Mouse (Mus musculus): ENCODE results near the gene Tmem156.
"Not testable (repeated sequence)": the region's sequence is repeated elsewhere in the genome, so short reads cannot be mapped to it uniquely, and the experiment has no call there.

The Tmem156 gene

GRCm38 (mm10) chr5:65091921-65092320 is at the start of gene Tmem156:
Tmem156 (minus strand) TSS chr5:65092132.
- no peak for DNase-seq

DNA sequence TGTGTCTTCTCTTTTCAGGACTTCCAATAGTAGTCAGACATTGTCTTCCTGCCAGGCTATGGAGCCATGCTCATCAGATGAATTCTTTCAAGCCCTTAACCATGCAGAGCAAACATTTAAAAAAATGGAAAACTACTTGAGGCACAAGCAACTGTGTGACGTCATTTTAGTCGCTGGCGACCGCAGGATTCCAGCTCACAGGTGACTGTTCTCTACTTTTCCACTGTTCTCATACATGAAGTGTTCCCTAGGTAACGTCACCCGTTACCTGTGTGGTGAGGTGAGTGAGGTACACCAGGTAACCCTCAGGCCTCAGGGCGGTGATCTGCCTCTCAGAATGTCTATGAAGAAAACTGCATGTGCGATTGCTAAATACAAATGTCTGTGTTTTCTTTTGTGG is 49.3 kb upstream of the Tmem156 start:
- no peak for DNase-seq

DNA sequence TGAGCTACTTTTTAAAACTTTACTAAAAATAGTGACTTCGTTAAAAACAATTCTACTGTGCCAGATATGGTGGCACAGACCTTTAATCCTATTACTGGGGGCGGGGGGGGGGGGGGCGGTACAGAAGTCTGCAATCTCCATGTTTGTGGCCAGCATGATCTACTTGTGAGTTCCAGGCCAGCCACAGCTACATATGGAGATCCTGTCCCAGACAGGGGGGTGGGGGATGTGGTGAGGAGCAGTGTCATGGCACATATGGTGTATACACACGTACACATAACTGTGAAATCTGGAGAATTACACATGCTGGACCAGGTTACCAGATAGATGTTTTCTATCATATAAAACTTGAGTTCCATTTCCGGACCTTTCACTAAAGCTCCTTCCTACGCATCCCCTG is 45.1 kb upstream of the Tmem156 start:
- no peak for DNase-seq

GRCm38 (mm10) chr5:65136159-65136558 is 44.2 kb upstream of the Tmem156 start:
- DNase-seq = no peak

DNA sequence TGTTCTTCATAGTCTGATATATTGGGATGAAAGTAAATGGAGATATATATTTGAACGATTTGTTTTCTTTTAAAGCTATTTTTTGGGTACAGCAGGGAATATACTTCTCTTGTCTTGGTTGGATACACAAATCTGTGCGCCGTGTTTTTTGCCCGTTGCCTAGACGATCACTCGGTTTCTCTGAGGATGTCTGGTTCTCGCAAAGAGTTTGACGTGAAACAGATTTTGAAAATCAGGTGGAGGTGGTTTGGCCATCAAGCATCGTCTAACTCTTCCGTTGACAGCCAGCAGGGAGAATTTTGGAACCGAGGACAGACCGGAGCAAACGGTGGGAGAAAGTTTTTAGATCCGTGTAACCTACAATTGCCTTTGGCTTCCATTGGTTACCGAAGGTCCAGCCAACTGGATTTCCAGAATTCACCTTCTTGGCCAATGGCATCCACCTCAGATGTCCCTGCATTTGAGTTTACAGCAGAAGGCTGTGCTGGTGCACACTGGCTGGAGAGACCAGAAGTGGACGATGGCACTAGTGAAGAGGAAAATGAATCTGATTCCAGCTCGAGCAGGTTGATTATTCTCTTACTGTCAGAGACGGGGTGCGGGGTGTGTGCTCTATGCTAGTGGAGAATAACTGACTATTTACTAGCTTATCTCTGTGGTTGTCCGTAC is 39.4 kb upstream of the Tmem156 start:
- DNase-seq = no peak

- DNase-seq = peak in 1 of 2 experiments; percentile 27
These were observed 38.7 kb upstream of the Tmem156 start for GRCm38 (mm10) chr5:65130528-65131210.

DNA sequence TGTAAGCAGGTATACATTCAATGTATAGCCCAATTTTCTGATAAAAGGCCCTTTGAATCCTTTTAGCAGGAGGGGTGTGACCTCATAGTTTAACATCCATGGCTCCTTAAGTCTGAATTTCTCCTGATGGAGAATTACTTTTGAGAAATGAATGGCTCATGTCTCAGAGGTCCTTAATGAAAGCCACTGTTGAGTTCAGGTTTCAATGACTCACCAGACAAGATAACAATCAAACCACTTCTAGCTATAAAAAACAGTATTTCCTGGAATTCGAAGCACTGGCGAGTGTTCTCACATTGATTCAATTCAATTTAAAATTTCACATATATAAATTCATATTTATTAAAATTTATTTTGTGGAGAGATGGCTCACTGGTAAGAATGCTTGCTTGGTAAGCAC is 36.5 kb upstream of the Tmem156 start:
- DNase-seq = no peak

DNA sequence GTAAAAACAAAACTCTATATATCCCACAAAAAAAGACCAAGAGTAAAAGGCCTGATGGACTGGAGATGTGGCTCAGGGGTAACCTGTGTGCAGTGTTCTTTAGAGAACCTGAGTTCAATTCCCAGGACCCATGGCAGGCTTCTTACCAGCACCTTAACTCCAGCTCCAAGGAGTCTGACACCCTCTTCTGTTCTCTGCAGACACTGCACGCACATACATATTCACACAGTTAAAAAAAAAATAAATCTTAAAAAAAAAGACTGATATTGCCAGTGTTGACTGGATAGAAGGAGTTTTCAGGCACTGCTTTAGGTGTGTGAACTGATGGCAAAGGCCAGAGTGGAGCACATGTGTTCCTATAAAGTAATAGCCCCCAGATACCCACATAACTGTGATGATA is 34.2 kb upstream of the Tmem156 start:
- DNase-seq = no peak

GRCm38 (mm10) chr5:65122616-65123015 is 30.7 kb upstream of the Tmem156 start:
- no peak for DNase-seq

DNA sequence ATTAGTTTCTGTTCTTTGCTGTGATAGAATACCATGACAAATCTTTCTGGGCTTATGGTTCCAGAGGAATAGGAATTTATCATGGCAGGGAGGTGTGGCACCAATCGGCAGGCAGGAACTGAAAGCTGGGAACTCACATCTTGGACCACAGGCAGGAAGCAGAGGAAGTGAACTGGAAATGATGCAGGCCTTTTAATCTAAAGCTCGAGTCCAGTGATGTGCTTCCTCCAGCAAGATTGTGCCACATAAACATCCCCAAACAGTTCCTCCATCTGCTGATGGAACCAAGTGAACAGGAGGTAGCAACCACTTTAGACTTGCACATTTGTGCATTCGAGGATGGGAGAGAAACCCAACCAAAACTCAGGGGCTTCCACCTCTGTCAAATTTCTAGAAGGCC is 28.0 kb upstream of the Tmem156 start:
- no peak for DNase-seq

DNA sequence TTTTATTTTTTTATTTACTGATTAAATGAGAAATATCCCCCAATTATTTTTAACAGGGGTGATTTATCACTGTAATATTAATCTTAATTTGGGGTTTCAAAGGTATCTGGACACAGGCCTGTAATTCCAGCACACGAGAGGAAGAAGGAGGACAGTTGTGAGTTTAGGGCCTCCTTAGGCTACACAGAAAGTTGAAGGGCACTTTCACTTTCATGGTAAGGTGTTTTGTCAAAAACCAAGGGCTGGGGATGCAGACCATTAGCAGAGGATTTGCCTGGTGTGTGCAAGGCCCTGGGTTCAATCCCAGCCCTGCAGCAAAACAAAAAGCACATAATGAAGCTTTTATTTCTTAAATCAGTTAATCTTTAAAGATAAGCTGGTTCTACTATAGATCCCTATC is 27.6 kb upstream of the Tmem156 start:
- no peak for DNase-seq

GRCm38 (mm10) chr5:65116789-65117188 is 24.9 kb upstream of the Tmem156 start:
- no peak for DNase-seq

DNA sequence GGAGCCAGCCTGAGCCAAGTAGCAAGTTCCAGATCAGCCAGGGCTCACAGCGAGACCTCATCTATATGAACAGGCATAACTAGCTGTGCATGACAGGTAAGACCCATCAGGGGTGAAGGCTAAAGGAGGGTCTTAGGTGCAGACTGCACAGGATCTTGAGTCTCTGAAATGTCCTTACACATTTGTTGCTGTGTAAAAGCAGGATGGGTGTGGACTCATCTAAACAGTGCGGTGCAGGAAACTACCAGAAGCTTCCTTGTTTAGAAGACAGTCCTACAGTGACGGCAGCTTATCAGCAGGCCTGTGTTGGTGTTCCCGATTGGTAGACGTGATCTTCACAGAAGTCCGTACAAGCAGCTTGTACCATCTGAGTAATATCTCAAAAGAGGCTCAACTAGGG is 21.4 kb upstream of the Tmem156 start:
- no peak for DNase-seq

DNA sequence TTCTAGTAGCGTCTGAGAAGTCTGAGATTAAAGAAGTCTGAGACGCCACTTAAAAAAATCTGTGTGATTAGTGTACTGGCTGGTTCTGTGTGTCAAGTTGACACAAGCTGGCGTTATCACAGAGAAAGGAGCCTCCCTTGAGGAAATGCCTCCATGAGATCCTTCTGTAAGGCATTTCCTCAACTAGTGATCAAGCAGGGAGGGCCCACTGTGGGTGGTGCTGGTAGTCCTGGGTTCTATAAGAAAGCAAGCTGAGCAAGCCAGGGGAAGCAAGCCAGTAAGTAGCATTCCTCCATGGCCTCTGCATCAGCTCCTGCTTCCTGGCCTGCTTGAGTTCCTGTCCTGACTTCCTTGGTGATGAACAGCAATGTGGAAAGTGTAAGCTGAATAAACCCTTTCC is 20.3 kb upstream of the Tmem156 start:
- DNase-seq = not testable (repeated sequence)

DNA sequence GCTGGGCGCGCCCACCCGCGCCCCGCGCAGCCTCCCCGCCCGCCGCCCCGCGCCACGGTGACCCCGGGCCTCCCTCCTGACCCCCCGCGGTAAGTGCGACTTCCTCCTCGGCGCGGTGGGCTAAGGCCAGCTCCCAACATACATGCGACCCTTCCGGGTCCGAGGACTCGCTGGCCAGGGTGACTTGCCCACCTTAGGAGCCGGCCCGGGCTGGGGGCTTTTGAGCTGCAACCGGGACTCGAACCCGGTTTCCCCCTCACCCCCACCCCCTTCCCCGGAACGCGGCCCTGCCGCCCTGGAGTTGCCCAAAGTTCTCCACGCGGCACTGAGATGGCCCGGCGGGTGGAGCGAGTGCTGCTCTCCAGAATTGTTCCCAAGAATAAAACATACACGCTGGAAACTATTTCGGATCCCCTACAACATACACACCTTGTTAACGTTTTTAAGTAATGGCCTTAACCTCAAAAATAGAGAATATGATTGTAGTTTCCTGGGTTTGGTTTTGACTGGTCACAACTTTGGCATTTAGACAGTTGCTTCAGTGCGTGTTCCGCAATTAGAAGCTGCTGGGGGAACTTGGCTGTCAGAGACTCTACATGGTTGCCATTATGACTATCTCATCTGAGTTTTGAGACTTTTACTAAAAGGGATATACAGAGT is 16.0 kb upstream of the Tmem156 start:
- DNase-seq = peak; percentile 54 to 65

DNA sequence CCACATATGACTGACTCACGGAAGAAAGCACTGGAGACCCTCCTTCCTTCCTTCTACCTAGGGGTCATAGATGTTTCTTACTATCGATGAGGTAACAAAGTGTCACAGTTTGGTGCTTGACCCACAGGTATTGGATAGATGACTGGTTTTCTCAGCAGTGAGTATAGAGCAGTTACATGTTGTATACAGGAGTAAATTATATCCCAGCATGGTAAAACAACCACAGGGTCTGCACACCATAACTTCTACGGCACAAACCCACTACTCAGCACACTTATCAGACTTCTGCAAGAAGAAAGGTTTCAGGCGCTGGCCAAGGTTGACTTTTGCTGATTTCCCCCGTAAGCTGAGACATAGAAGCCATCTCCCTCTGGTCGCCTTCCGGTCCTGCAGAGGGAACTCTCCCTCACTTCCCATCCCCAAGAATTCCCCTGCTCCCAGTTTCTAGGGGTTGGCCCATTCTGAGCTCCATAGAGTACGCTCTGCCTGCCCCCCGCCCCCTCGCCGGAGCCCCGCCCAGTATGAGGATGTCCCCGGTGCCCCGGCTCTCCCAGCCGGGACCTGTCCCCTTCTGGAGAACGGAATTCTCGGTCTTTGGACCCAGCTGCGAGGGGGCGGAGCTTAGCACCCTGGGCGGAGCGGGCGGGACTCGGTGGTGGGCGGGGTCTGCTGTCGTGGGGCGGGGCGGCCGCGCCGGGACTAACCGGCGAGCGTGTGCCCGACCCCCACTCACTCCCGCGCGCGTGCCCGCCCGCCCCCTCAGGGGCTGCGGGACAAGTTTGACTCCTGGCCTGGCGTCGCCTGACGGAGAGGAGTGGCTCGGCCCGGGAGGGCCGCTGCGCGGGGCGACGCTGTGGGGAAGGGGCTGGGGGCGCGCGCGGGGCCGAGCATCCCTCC is 15.2 kb upstream of the Tmem156 start, which contains the start of gene Klhl5:
Gene Klhl5 (plus strand): TSS at position 664 of the 897 bp plus-strand sequence.
- DNase-seq = peak; percentile 98

DNA sequence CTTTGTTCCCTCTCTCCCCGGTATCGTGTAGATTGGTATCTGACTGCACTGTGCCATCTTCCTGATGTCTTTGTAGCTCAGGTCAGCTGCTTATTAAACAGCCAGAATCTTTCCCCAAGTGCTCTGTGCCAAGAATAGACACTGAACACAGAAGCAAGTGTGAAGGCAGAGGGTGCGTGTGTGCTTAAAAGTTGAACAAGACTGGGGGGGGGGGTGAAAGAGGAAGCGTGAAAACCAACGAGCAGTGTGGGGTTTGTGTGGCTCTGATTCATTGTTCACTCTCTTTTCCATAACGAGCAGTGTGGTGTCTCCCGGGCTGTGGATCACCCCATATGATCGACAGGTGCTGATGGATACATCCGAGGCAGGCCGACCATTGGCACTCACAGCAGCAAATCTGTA is 10.7 kb upstream of the Tmem156 start:
- no peak for DNase-seq

DNA sequence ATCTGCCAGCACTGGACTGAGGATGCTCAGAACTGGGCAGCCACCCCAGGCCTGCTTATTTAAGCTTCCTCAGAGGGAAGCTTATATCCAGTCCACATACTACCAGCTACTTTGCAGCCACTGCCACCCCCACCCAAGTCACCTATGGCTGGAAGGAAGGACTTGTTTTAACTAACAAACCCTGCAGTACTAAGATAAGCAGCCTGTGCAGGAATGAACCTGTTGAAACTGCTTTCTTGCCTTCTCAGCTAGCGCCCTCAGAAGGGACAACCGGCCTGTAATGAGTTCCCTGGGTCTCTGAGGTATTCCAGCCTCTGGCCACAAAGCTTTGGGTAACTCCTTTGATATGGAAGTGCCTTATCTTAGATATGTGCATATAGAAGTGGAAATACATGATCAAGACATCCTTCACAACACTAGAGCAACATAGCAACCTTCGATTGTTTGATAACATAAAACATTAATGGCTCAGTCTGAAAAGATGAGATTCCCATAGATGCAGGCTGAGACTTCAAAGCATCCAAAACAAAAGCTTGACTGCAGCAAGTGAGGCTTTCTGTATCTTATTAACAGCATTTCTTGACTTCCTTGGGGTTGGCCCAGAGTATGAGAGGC is 10.2 kb upstream of the Tmem156 start:
- no peak for DNase-seq

GRCm38 (mm10) chr5:65101621-65102020 is 9.7 kb upstream of the Tmem156 start:
- no peak for DNase-seq

DNA sequence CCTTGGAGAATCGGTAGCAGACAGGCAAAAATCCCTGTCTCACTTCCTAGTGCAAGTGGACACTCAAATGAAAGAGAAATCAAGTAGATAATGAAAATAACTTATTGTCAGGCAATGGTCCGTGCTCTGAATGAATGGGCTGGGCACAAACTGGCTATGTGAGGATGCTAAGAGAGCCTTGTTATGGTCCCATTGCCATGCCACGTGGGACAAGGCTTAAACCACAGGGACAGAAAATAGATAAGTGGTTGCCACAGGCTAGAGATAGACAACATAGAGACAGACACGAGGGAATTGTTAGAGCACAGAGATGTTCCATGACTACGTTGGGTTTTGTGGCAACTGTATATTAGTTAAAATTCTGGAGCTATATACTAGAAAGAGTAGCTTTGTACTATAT is 9.3 kb upstream of the Tmem156 start:
- no peak for DNase-seq

- DNase-seq = no peak
These were observed 8.1 kb upstream of the Tmem156 start for GRCm38 (mm10) chr5:65100002-65100401.

DNA sequence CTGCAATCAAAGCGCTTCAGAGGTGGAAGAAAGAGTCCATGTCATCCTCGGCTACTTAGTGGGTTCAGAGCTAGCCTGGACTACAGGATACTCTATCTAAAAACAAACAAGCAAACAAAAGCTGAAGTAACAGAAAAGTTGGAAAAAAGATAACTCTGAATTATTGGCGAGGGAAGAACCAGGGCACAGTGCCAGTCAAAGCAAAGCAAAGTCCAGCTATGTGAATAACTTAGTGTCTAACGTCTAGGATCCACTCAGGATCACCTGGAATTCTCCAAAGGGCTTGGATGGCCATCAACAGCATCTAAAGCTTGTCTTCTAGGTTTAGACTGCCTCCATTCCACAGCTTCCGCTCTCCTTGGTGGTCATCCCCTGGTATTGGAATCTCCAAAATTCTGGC is 5.5 kb upstream of the Tmem156 start:
- no peak for DNase-seq

GRCm38 (mm10) chr5:65096805-65097204 is 4.9 kb upstream of the Tmem156 start:
- DNase-seq = no peak

All from kidney, postnatal 4 days (tissue).